Mouse (Mus musculus): ENCODE measurements around the gene St6galnac5. TPM values are rescaled to one million over a fixed set of nuclear protein-coding genes. Genes with fewer than 3 reads are reported as not detected.
A peak's percentile ranks its signal among the peaks of the same experiment; 100 is the strongest.

Gene St6galnac5
- polyA plus RNA-seq, 1 experiment from 2014 or later: 23.1 TPM

GRCm38 (mm10) chr3:152941671-152942070 lies 40.4 kb downstream of the St6galnac5 start:
- Histone ChIP-seq H3K36me3 (ENCODE audit: control insufficient read depth, insufficient read depth) (no peaks in the 10 kb centered on the region), H3K9me3 (ENCODE audit: control insufficient read depth, low read length) (no peaks in the 10 kb centered on the region), H3K9ac (replicated peaks; ENCODE audit: low read depth, low read length) (no peak overlapping the region), H3K4me3 (replicated peaks; ENCODE audit: low read length) (no peak overlapping the region), H3K27ac (ENCODE audit: low read length) (no peak overlapping the region), H3K4me2 (ENCODE audit: low read length) (no peak overlapping the region), H3K27me3 (replicated peaks; ENCODE audit: control insufficient read depth, insufficient read depth, low read length) (no peaks in the 10 kb centered on the region), H3K4me1 (replicated peaks; ENCODE audit: control insufficient read depth, insufficient read depth, low read length) (no peaks in the 10 kb centered on the region)
- WGBS: 93% methylated on average over 5 of the region's 5 CpGs
- ATAC-seq: no peak

- Histone ChIP-seq H3K27ac (ENCODE audit: low read length) (no peak overlapping the region), H3K9me3 (ENCODE audit: control insufficient read depth, low read length) (no peaks in the 10 kb centered on the region), H3K4me2 (ENCODE audit: low read length) (no peak overlapping the region), H3K4me1 (replicated peaks; ENCODE audit: control insufficient read depth, insufficient read depth, low read length) (no peaks in the 10 kb centered on the region), H3K27me3 (replicated peaks; ENCODE audit: control insufficient read depth, insufficient read depth, low read length) (no peaks in the 10 kb centered on the region), H3K36me3 (ENCODE audit: control insufficient read depth, insufficient read depth) (no peaks in the 10 kb centered on the region), H3K4me3 (replicated peaks; ENCODE audit: low read length) (no peak overlapping the region), H3K9ac (replicated peaks; ENCODE audit: low read depth, low read length) (no peak overlapping the region)
- no peak for ATAC-seq
- WGBS: 94% methylated on average over 3 of the region's 3 CpGs
These were observed 45.7 kb downstream of the St6galnac5 start for GRCm38 (mm10) chr3:152936313-152936712.

GRCm38 (mm10) chr3:152933737-152934136 lies 48.3 kb downstream of the St6galnac5 start:
- peaks cover 7% of the 10 kb centered on the region for H3K4me1 ChIP-seq (replicated peaks; ENCODE audit: control insufficient read depth, insufficient read depth, low read length)
- no peaks in the 10 kb centered on the region for H3K9me3 ChIP-seq (ENCODE audit: control insufficient read depth, low read length)
- WGBS: 98% methylated on average over 3 of the region's 3 CpGs
- H3K36me3 ChIP-seq (ENCODE audit: control insufficient read depth, insufficient read depth): no peaks in the 10 kb centered on the region
- no peaks in the 10 kb centered on the region for H3K27me3 ChIP-seq (replicated peaks; ENCODE audit: control insufficient read depth, insufficient read depth, low read length)
- H3K4me2 ChIP-seq (ENCODE audit: low read length): no peak overlapping the region
- ATAC-seq: no peak
- no peak overlapping the region for H3K4me3 ChIP-seq (replicated peaks; ENCODE audit: low read length)
- no peak overlapping the region for H3K27ac ChIP-seq (ENCODE audit: low read length)
- no peak overlapping the region for H3K9ac ChIP-seq (replicated peaks; ENCODE audit: low read depth, low read length)

- no peaks in the 10 kb centered on the region for H3K36me3 ChIP-seq (ENCODE audit: control insufficient read depth, insufficient read depth)
- 89% methylated on average over 2 of the region's 2 CpGs for WGBS
- peaks cover 14% of the 10 kb centered on the region for H3K4me1 ChIP-seq (replicated peaks; ENCODE audit: control insufficient read depth, insufficient read depth, low read length)
These were observed 49.5 kb downstream of the St6galnac5 start for GRCm38 (mm10) chr3:152932544-152932943.

GRCm38 (mm10) chr3:152932096-152932495 lies 50.0 kb downstream of the St6galnac5 start:
- ATAC-seq: no peak
- Histone ChIP-seq H3K4me3 (replicated peaks; ENCODE audit: low read length) (no peak overlapping the region), H3K27me3 (replicated peaks; ENCODE audit: control insufficient read depth, insufficient read depth, low read length) (no peaks in the 10 kb centered on the region), H3K27ac (ENCODE audit: low read length) (no peak overlapping the region), H3K4me1 (replicated peaks; ENCODE audit: control insufficient read depth, insufficient read depth, low read length) (peaks cover 16% of the 10 kb centered on the region), H3K9ac (replicated peaks; ENCODE audit: low read depth, low read length) (no peak overlapping the region), H3K36me3 (ENCODE audit: control insufficient read depth, insufficient read depth) (no peaks in the 10 kb centered on the region), H3K9me3 (ENCODE audit: control insufficient read depth, low read length) (no peaks in the 10 kb centered on the region), H3K4me2 (ENCODE audit: low read length) (no peak overlapping the region)
- WGBS: 83% methylated on average over 4 of the region's 4 CpGs

More at GRCm38 (mm10) chr3:152932544-152932943, 49.5 kb downstream of the St6galnac5 start:
- no peaks in the 10 kb centered on the region for H3K9me3 ChIP-seq (ENCODE audit: control insufficient read depth, low read length)
- no peak overlapping the region for H3K27ac ChIP-seq (ENCODE audit: low read length)
- no peaks in the 10 kb centered on the region for H3K27me3 ChIP-seq (replicated peaks; ENCODE audit: control insufficient read depth, insufficient read depth, low read length)
- ATAC-seq: no peak
- no peak overlapping the region for H3K4me2 ChIP-seq (ENCODE audit: low read length)
- H3K9ac ChIP-seq (replicated peaks; ENCODE audit: low read depth, low read length): no peak overlapping the region
- no peak overlapping the region for H3K4me3 ChIP-seq (replicated peaks; ENCODE audit: low read length)

GRCm38 (mm10) chr3:152931354-152931753 lies 50.7 kb downstream of the St6galnac5 start:
- Histone ChIP-seq H3K4me2 (ENCODE audit: low read length) (no peak overlapping the region), H3K27ac (ENCODE audit: low read length) (no peak overlapping the region), H3K36me3 (ENCODE audit: control insufficient read depth, insufficient read depth) (no peaks in the 10 kb centered on the region), H3K4me1 (replicated peaks; ENCODE audit: control insufficient read depth, insufficient read depth, low read length) (peaks cover 16% of the 10 kb centered on the region), H3K4me3 (replicated peaks; ENCODE audit: low read length) (no peak overlapping the region), H3K9ac (replicated peaks; ENCODE audit: low read depth, low read length) (no peak overlapping the region), H3K9me3 (ENCODE audit: control insufficient read depth, low read length) (no peaks in the 10 kb centered on the region), H3K27me3 (replicated peaks; ENCODE audit: control insufficient read depth, insufficient read depth, low read length) (no peaks in the 10 kb centered on the region)
- 89% methylated on average over 3 of the region's 3 CpGs for WGBS
- no peak for ATAC-seq

- Histone ChIP-seq H3K4me2 (ENCODE audit: low read length) (no peak overlapping the region), H3K9me3 (ENCODE audit: control insufficient read depth, low read length) (no peaks in the 10 kb centered on the region), H3K4me3 (replicated peaks; ENCODE audit: low read length) (no peak overlapping the region), H3K9ac (replicated peaks; ENCODE audit: low read depth, low read length) (no peak overlapping the region), H3K36me3 (ENCODE audit: control insufficient read depth, insufficient read depth) (no peaks in the 10 kb centered on the region), H3K4me1 (replicated peaks; ENCODE audit: control insufficient read depth, insufficient read depth, low read length) (peaks cover 16% of the 10 kb centered on the region), H3K27me3 (replicated peaks; ENCODE audit: control insufficient read depth, insufficient read depth, low read length) (no peaks in the 10 kb centered on the region), H3K27ac (ENCODE audit: low read length) (no peak overlapping the region)
- ATAC-seq: no peak
- WGBS: 80% methylated on average over 7 of the region's 7 CpGs
These were observed 52.2 kb downstream of the St6galnac5 start for GRCm38 (mm10) chr3:152929788-152930281.

GRCm38 (mm10) chr3:152929256-152929787 lies 52.7 kb downstream of the St6galnac5 start:
- no peak overlapping the region for H3K9ac ChIP-seq (replicated peaks; ENCODE audit: low read depth, low read length)
- no peak overlapping the region for H3K4me3 ChIP-seq (replicated peaks; ENCODE audit: low read length)
- no peak overlapping the region for H3K4me2 ChIP-seq (ENCODE audit: low read length)
- H3K36me3 ChIP-seq (ENCODE audit: control insufficient read depth, insufficient read depth): no peaks in the 10 kb centered on the region
- WGBS: 42% methylated on average over 10 of the region's 10 CpGs
- H3K27me3 ChIP-seq (replicated peaks; ENCODE audit: control insufficient read depth, insufficient read depth, low read length): no peaks in the 10 kb centered on the region
- H3K4me1 ChIP-seq (replicated peaks; ENCODE audit: control insufficient read depth, insufficient read depth, low read length): peaks cover 16% of the 10 kb centered on the region
- H3K9me3 ChIP-seq (ENCODE audit: control insufficient read depth, low read length): no peaks in the 10 kb centered on the region
- ATAC-seq: no peak
- no peak overlapping the region for H3K27ac ChIP-seq (ENCODE audit: low read length)

- 0 out of 2 replicates have a peak, but pooled peaks have one; percentile 44 for ATAC-seq
- Histone ChIP-seq H3K27ac (ENCODE audit: low read length) (no peak overlapping the region), H3K27me3 (replicated peaks; ENCODE audit: control insufficient read depth, insufficient read depth, low read length) (no peaks in the 10 kb centered on the region), H3K4me2 (ENCODE audit: low read length) (no peak overlapping the region; the same call in 1 of the 2 replicates), H3K9ac (replicated peaks; ENCODE audit: low read depth, low read length) (no peak overlapping the region), H3K4me1 (replicated peaks; ENCODE audit: control insufficient read depth, insufficient read depth, low read length) (peaks cover 16% of the 10 kb centered on the region), H3K4me3 (replicated peaks; ENCODE audit: low read length) (no peak overlapping the region), H3K36me3 (ENCODE audit: control insufficient read depth, insufficient read depth) (no peaks in the 10 kb centered on the region), H3K9me3 (ENCODE audit: control insufficient read depth, low read length) (no peaks in the 10 kb centered on the region)
- 46% methylated on average over 13 of the region's 13 CpGs for WGBS
These were observed 53.6 kb downstream of the St6galnac5 start for GRCm38 (mm10) chr3:152928287-152928975.
